8 mouse cellular contexts compared by ENCODE assay signal in the genomic region with DNA sequence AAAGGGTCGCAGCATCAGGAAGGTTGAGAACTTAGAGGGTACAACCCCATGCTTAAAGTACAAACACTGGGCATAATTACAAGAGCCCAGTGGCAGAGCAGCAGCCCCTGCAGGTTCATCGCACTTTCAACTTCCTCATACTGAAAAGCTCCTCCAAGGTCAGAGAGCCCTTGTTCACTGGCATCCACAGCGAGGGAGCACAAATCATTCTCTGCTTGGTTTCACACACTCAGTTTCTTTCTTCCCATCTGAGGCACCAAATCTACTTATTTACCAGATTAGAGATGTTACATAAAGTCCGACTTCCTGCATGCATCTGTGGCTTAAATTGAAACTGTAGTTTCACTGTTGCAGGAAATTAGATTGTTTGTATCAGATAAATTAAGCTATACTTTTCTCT. TPM values are rescaled to one million over a fixed set of nuclear protein-coding genes. Genes with fewer than 3 reads are reported as not detected.
A peak's percentile ranks its signal among the peaks of the same experiment; 100 is the strongest.
DNase-seq lines count a peak whose midpoint lies in the region; ATAC-seq lines count a peak whose summit lies in the region.
"Had no signal": no experiment of that assay in that cellular context is flagged by ENCODE, and none has a peak within 500 bp of the region (broad histone marks: within the 10 kb centered on the region; RNA-seq: fewer than 3 reads in every experiment).

No protein-coding gene starts in this region.

- no peak overlapping the region for H3K4me2 ChIP-seq in heart, embryonic 16.5 days (ENCODE audit: low read depth, low read length)
- H3K4me2 ChIP-seq: liver, embryonic 13.5 days had no signal

- H3K27me3 ChIP-seq in heart, embryonic 16.5 days (ENCODE audit: control insufficient read depth, insufficient read depth, low read length), result no peaks in the 10 kb centered on the region
- H3K27me3 ChIP-seq: liver, embryonic 13.5 days had no signal

- 52% methylated on average over 4 of the region's 4 CpGs for WGBS in heart, embryonic 16.5 days

- H3K9ac ChIP-seq in heart, embryonic 16.5 days (ENCODE audit: low read length), result peak overlapping the region; percentile 69
- H3K9ac ChIP-seq: liver, embryonic 13.5 days had no signal

- no peak for ATAC-seq in heart, embryonic 16.5 days (replicated peaks; ENCODE audit: extremely low read depth, insufficient read depth, low FRiP score)

- H3K4me3 ChIP-seq in heart, embryonic 16.5 days (ENCODE audit: low read length), result no peak overlapping the region
- H3K4me3 ChIP-seq: liver, embryonic 13.5 days had no signal

- H3K4me1 ChIP-seq in heart, embryonic 16.5 days (ENCODE audit: control insufficient read depth, insufficient read depth, low read length), result peaks cover 39% of the 10 kb centered on the region

- H3K36me3 ChIP-seq in heart, embryonic 16.5 days (ENCODE audit: control insufficient read depth, insufficient read depth), result peaks cover 15% of the 10 kb centered on the region

- peak; percentile 42 to 44 for DNase-seq in spleen, adult 18-20 months
- no peak for DNase-seq in spleen, adult 12 weeks (ENCODE audit: low spot score)
- DNase-seq in Muller cell, postnatal 12 days (ENCODE audit: inconsistent ontology term), result peak; percentile 36
- peak; percentile 62 for DNase-seq in naive thymus-derived CD4-positive, alpha-beta T cell, adult 2 months (ENCODE audit: low read depth)
- no peak for DNase-seq in right cerebral cortex, postnatal 10 days (ENCODE audit: low spot score in 2 of 2)
- no peak for DNase-seq in gastrocnemius, postnatal 25 days
- DNase-seq: liver, embryonic 13.5 days had no signal

- peak overlapping the region; percentile 98 for H3K27ac ChIP-seq in heart, embryonic 16.5 days (ENCODE audit: low read length)

- H3K9me3 ChIP-seq in heart, embryonic 16.5 days (replicated peaks; ENCODE audit: control insufficient read depth, low read length), result no peaks in the 10 kb centered on the region
- H3K9me3 ChIP-seq: liver, embryonic 13.5 days had no signal

RNA-seq across cellular contexts. Expression of a gene that starts 18.5 kb away (rescaled TPM):
- 10.8 and 11.6 TPM in 2 replicates for polyA plus RNA-seq in heart, embryonic 16.5 days (2015; fragmentation: Nextera tagmentation; extraction: Ambion mirVana)
- total RNA-seq in gastrocnemius, postnatal 25 days (2021), result 10 to 100 TPM; 53.5 to 56.8 TPM

RNA-seq across cellular contexts. Expression of a gene that starts 33.7 kb away (rescaled TPM):
- polyA plus RNA-seq in heart, embryonic 16.5 days (2015; fragmentation: Nextera tagmentation; extraction: Ambion mirVana), result not detected in 2 replicates
- not detected for total RNA-seq in gastrocnemius, postnatal 25 days (2021)
- polyA plus RNA-seq: liver, embryonic 13.5 days had no signal

RNA-seq across cellular contexts. Expression of a gene that starts 35.0 kb away (rescaled TPM):
- 18.4 and 22.1 TPM in 2 replicates for polyA plus RNA-seq in heart, embryonic 16.5 days (2015; fragmentation: Nextera tagmentation; extraction: Ambion mirVana)
- total RNA-seq in gastrocnemius, postnatal 25 days (2021), result 1 to 10 TPM; 5.2 TPM

RNA-seq across cellular contexts. Expression of a gene that starts 36.4 kb away (rescaled TPM):
- polyA plus RNA-seq in heart, embryonic 16.5 days (2015; fragmentation: Nextera tagmentation; extraction: Ambion mirVana), result 17.1 and 18.7 TPM in 2 replicates
- 1 to 10 TPM; 2.8 to 5.0 TPM for total RNA-seq in gastrocnemius, postnatal 25 days (2021)

RNA-seq across cellular contexts. Expression of a gene that starts 36.5 kb away (rescaled TPM):
- 16.2 and 17.2 TPM in 2 replicates for polyA plus RNA-seq in heart, embryonic 16.5 days (2015; fragmentation: Nextera tagmentation; extraction: Ambion mirVana)
- total RNA-seq in gastrocnemius, postnatal 25 days (2021), result 10 to 100 TPM in 1 of 2 experiments, 1 to 10 TPM in 1; 7.0 to 11.5 TPM

Comparison
In these comparisons a context has a peak if more than half of its experiments do, and no peak if none do; other contexts are left out.
1. DNase-seq: peak in spleen, adult 18-20 months (2 of 2), Muller cell, postnatal 12 days (single experiment) and naive thymus-derived CD4-positive, alpha-beta T cell, adult 2 months (single experiment); none in spleen, adult 12 weeks (single experiment), right cerebral cortex, postnatal 10 days (0 of 2) and gastrocnemius, postnatal 25 days (single experiment).